Mouse (Mus musculus) v-Abl transformed pro-B cells (cell line): ENCODE measurements around the gene Rtcb.

Source experiments
- in situ Hi-C, 2 experiments: fragments of 400-800 bp; cut with MboI; formaldehyde crosslinking; loops; one replicate each; pipeline ENCODE4 v1.15.1; 2025; ENCODE audit not compliant: unreplicated experiment in 2 of 2

Gene Rtcb

GRCm38 (mm10) chr10:85957464-85957950 is at the start of gene Rtcb:
Rtcb (minus strand) TSS chr10:85957823.
- in situ Hi-C loops, result loop anchor here (10.0 kb wide), 1 partner anchor 83 kb away; no protein-coding TSS in a partner anchor

DNA sequence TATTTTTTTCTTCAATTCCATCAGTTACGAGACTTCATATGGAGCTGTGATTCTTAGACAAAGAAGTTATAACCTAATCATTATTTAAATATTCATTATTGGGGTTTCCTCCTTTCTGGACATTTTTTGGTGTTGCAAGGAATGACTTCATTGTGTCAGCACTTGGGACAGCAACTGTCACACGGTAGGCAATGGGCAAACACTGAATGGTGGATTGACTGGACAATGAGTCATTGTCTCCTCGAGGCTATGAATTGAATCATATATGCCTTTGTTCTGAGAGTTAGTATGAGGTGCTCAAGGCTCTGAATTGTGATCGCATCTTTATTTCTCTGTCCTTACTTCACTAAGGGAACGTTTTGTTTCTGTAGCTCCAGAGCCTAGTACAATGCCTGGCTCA is 48.8 kb upstream of the Rtcb start:
- in situ Hi-C loops, result no loop called here

DNA sequence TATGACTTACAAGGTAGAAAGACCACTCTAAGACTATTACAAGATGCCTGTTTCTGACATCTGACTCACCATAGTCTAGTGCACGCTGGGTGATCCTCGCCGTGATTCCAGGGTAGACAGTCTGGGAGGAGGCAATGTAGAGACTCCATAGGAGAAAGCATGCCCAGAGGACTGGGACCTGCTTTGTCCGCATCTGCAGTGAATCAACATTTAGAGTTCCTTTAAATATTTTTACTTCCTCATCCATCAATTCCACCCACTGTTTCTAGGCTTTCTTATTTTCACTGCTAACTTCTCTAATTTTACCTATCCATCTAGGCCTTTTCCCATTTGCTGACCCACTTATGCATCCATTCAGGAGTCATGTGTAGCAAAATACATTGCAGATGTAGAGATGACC is 42.8 kb upstream of the Rtcb start:
- in situ Hi-C loops, result no loop called here

- in situ Hi-C loops, result loop anchor here in 1 of 2 experiments (25.0 kb wide), 1 partner anchor 332 kb away; no protein-coding TSS in a partner anchor
Measured at GRCm38 (mm10) chr10:85994543-85995104, 37.0 kb upstream of the Rtcb start.

- in situ Hi-C loops, result loop anchor here in 1 of 2 experiments (25.0 kb wide), 1 partner anchor 332 kb away; no protein-coding TSS in a partner anchor
Measured at GRCm38 (mm10) chr10:85993836-85994235, 36.2 kb upstream of the Rtcb start.

- in situ Hi-C loops, result loop anchor here in 1 of 2 experiments (25.0 kb wide), 1 partner anchor 330 kb away; no protein-coding TSS in a partner anchor
Measured at GRCm38 (mm10) chr10:85992412-85992811, 34.8 kb upstream of the Rtcb start.

- in situ Hi-C loops, result loop anchor here in 1 of 2 experiments (25.0 kb wide), 1 partner anchor 327 kb away; no protein-coding TSS in a partner anchor
Measured at GRCm38 (mm10) chr10:85989412-85990115, 31.9 kb upstream of the Rtcb start.

GRCm38 (mm10) chr10:85972915-85973314 is 15.3 kb upstream of the Rtcb start:
- in situ Hi-C loops, result loop anchor here in 1 of 2 experiments (5.0 kb wide), 1 partner anchor 479 kb away; no protein-coding TSS in a partner anchor

DNA sequence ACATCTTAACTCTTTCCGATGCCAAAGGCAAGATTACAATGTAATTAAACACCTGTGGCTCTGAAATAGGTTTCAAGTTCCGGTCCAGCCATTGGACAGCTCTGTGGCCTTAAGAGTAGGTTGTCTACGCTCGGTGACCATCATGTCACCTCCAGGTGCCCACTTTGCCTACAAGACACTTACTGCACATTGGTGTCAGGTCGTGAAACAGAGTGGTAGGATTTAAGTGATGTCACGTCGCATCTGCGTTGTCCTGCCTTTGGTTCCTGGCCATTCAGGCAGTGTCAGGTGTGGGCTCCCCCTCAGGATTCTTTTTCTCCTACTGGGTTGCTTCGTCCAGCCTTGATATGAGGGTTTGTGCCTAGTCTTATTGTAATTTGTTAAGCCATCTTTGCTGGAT is 14.2 kb upstream of the Rtcb start:
- in situ Hi-C loops, result loop anchor here in 1 of 2 experiments (5.0 kb wide), 1 partner anchor 480 kb away; no protein-coding TSS in a partner anchor

DNA sequence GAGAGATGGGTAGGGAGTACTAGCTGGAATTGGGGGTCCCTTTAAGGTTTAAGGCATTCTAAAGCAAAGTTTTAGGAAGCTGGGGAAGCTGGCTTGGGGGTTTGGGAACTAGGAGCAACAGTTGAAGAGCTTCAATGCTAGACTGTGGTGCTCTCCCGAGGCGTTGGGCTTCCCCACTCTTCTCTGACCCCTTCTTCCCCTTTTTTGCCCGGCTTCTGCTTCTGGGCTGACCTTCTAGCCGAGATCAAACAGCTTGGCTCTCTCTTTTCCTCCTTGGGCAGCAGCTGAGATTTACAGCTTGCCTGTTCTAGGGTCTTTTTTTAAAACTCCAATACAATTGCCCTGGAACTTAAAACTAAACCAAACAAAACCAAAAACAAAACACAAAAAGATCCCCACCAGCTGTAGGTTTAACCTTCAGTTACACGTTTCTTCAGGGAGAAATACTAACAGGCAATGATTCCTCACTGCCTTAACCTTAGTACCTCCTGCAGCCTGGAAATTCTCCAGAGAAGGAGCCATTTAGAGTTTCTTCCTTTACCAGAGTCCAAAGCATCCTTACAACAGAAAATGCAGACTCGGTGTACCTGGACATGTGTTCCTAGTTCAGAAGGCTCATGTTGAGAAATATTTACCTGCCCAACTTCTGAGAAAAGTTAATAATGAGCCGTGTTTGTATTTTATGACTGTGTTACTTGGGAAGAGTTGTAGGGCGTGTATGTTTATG is 12.4 kb upstream of the Rtcb start:
- in situ Hi-C loops, result loop anchor here (5.0 kb wide), 3 partner anchors 322 to 482 kb away; no protein-coding TSS in a partner anchor

- in situ Hi-C loops, result loop anchor here (5.0 kb wide), 3 partner anchors 324 to 484 kb away; no protein-coding TSS in a partner anchor
Measured at GRCm38 (mm10) chr10:85968731-85969130, 11.1 kb upstream of the Rtcb start.

GRCm38 (mm10) chr10:85968157-85968634 is 10.6 kb upstream of the Rtcb start:
- in situ Hi-C loops, result loop anchor here (5.0 kb wide), 3 partner anchors 324 to 484 kb away; no protein-coding TSS in a partner anchor

DNA sequence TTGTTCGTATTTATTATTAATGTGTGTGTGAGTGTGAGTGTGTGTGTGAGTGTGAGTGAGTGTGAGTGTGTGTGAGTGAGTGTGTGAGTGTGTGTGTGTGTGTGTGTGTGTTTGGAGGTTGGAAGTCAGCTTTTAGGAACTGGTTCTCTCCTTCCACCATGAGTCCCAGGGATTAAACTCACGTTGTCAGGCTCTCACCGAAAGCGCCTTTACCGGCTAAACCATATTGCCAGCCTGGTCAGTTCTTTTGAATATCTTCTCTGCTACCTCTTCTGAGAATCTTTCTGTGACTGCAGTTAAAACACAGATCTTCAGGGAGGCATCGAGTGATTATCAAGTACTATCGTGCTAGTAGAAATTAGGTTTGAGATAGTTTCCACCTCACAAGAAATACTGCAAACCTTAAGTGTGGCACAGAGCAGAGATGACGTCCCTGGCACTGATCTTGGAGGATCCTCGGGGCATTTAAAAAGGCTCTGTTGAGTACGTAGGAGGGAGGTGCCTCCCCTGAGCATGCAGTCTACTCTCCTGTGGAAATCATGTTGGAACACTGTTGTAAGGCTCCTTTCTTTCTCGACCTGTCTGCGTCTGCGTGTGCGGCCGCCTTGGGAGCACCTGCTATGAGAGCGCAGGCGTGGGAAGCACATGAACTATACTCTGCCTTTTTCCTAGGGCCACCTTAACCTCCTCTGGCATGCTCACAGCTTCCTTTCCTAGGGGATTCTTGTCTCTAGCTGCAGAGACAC is 10.0 kb upstream of the Rtcb start:
- in situ Hi-C loops, result loop anchor here (5.0 kb wide), 3 partner anchors 325 to 485 kb away; no protein-coding TSS in a partner anchor

GRCm38 (mm10) chr10:85966476-85966875 is 8.9 kb upstream of the Rtcb start:
- in situ Hi-C loops, result loop anchor here (5.0 kb wide), 3 partner anchors 326 to 486 kb away; no protein-coding TSS in a partner anchor

DNA sequence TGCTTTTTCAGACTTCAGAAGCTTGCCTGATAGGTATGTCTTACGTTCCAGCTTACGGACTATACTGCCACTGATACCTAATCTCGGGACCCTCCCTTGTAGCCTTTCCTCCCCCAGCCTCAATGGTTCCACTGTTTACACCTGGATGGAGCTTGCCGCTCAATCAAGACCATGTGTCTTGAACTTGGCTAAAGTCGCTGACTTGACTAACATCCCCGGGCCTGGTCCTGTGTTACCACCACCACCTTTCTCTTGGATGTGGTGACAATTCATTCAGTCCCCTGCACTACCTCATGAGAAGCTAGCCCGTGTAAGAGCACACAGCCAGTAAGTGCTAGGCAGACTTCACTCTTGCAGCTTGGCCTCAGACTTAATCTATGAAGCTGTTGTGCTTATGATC is 6.7 kb upstream of the Rtcb start:
- in situ Hi-C loops, result no loop called here

DNA sequence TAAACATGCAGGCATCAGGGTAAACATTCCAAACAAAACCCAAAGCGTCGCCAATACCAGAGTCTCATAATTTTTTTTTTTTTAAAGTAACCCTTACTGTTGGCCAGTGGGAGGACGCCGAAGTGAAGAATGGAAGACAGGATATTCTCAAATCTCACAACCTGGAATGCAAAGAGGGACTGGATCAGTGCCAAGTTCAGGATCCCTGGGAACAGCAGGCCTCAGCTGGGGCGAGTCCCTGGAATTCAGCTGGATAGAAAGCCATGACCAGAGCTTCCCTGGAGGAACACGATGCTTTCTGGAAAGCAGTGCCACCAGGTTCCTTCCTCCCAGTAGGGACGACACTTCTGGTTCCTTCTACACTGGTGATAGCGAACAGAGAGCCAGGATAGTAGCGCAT is 5.3 kb upstream of the Rtcb start:
- in situ Hi-C loops, result no loop called here

DNA sequence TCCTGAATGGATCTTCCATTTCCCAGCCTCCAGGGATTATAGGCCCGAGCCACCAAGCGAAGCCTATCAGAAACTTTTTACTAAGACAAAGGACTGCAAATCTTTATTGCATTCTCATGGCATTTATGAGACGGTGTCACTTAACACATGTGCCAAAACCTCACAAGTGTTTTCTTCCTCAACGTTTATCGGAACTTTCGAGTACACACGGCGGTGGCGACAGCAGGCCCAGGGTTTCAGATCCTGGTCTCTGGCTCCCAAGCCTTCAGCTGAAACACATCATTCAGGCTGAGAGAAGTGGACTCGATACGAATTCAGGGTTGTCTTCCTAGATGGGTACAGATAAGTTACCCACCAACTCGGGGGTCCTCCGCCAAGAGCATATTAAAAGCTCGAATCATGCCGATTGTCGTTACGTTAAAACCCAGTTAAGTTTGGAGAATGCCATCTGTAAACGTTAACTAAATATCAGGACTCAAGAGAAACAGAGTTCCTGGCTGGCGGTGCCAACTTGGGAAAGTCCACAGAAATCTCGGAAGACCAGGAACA is 678 bp downstream of the Rtcb start:
- in situ Hi-C loops, result loop anchor here (10.0 kb wide), 1 partner anchor 82 kb away; no protein-coding TSS in a partner anchor

DNA sequence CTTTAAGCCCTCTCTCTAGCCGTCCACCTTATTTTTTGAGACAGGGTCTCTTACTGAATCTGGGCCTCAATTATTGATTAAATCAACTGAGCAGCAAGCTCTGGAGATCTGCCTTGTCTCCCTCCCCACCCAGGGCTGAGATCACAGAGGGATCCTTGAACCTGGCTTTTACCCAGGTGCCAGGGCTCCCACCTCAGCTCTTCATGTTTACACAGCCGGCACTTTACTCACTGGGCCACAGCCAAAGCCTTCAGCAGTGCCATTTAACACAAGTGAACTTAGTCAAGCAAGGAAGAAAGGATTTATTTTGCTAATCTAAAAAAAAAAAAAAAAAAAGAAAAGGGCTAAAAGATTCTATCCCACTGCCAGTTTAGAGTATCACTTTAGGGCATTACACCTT is 3.2 kb downstream of the Rtcb start:
- in situ Hi-C loops, result loop anchor here (5.0 to 10.0 kb wide), 2 partner anchors 37 to 80 kb away; partner anchors contain the start of gene Prdm4 (in 1 of the 2)

DNA sequence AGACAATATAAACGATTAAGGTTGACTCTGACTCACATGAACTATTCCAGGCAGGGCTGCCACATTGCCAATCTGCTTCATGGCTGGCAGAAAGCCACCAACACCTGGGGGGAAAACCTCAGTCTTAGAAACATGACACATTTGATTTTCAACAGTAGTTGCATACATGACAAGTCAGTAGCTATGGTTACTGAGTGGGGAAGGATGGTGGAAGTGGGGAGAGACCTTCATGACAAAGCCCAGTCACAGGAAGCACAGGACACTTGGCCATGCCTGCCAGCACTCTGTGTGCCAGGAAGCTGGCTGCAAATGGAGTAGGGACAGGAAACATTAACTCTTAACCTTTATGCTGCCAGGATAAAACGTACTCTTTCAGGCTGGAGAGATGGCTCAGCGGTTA is 4.2 kb downstream of the Rtcb start:
- in situ Hi-C loops, result loop anchor here (5.0 to 10.0 kb wide), 2 partner anchors 36 to 79 kb away; partner anchors contain the start of gene Prdm4 (in 1 of the 2)
